Mouse (Mus musculus) limb, embryonic 11.5 days (tissue): ENCODE data around the gene Tet1. TPM values are rescaled to one million over a fixed set of nuclear protein-coding genes. Genes with fewer than 3 reads are reported as not detected.
A peak's percentile ranks its signal among the peaks of the same experiment; 100 is the strongest.

Source experiments
- ATAC-seq: fragments of 200-750 bp; cut with Nextera tagmentation; 2 replicates; pipeline ENCODE4 v1.8.0; 2017; ENCODE audit warnings: low read depth; ENCODE audit not compliant: insufficient number of reproducible peaks, low FRiP score, low TSS enrichment
- DNase-seq: peaks from one replicate; pipeline ENCODE4 v3.0.0-alpha.2; 2015; ENCODE audit warnings: low spot score
- H3K27ac ChIP-seq: fragments of 300-500 bp; sonication (generic); replicated peaks from 2 replicates; pipeline ENCODE4 v1.5.1; 2014; ENCODE audit warnings: low read depth, mild to moderate bottlenecking, low read length
- H3K27me3 ChIP-seq: fragments of 300-500 bp; sonication (generic); 2 replicates; pipeline ENCODE4 v1.6.1; 2014; ENCODE audit warnings: mild to moderate bottlenecking, low read length, mixed read lengths; ENCODE audit not compliant: control insufficient read depth, insufficient read depth
- H3K36me3 ChIP-seq: fragments of 300-500 bp; sonication (generic); 2 replicates; pipeline ENCODE4 v1.6.1; 2014; ENCODE audit warnings: mild to moderate bottlenecking, low read length, moderate library complexity, mixed read lengths; ENCODE audit not compliant: control insufficient read depth, insufficient read depth
- H3K4me1 ChIP-seq: fragments of 300-500 bp; sonication (generic); 2 replicates; pipeline ENCODE4 v1.6.1; 2014; ENCODE audit warnings: low read length, mixed read lengths; ENCODE audit not compliant: control insufficient read depth, insufficient read depth
- H3K4me2 ChIP-seq: fragments of 300-500 bp; sonication (generic); 2 replicates; pipeline ENCODE4 v1.6.1; 2014; ENCODE audit warnings: low read depth, mild to moderate bottlenecking, moderate library complexity; ENCODE audit not compliant: severe bottlenecking
- H3K4me3 ChIP-seq: fragments of 300-500 bp; sonication (generic); 2 replicates; pipeline ENCODE4 v1.5.1; 2014; ENCODE audit warnings: low read depth, low read length
- H3K9ac ChIP-seq: fragments of 300-500 bp; sonication (generic); 2 replicates; pipeline ENCODE4 v1.6.1; 2014; ENCODE audit warnings: mild to moderate bottlenecking, low read length
- H3K9me3 ChIP-seq: fragments of 300-500 bp; sonication (generic); 2 replicates; pipeline ENCODE4 v1.6.1; 2016; ENCODE audit warnings: low read length; ENCODE audit not compliant: control insufficient read depth
- WGBS: fragments of 180-500 bp; shearing (Covaris S2); extraction: QIAGEN DNeasy Blood & Tissue Kit; methylation state at CpG from one replicate; pipeline ENCODE4 v1.1.7; 2014; 5-methylcytosine and 5-hydroxymethylcytosine counted together
- polyA plus RNA-seq: library from polyadenylated mRNA; unstranded; fragments of >200 nt; fragmentation: Nextera tagmentation; extraction: Ambion mirVana; gene quantifications from 2 replicates; pipeline ENCODE4 v1.2.1, GENCODE M21; 2014

Tet1 gene
- polyA plus RNA-seq, 1 experiment from 2014 or later: 34.0 TPM

DNA sequence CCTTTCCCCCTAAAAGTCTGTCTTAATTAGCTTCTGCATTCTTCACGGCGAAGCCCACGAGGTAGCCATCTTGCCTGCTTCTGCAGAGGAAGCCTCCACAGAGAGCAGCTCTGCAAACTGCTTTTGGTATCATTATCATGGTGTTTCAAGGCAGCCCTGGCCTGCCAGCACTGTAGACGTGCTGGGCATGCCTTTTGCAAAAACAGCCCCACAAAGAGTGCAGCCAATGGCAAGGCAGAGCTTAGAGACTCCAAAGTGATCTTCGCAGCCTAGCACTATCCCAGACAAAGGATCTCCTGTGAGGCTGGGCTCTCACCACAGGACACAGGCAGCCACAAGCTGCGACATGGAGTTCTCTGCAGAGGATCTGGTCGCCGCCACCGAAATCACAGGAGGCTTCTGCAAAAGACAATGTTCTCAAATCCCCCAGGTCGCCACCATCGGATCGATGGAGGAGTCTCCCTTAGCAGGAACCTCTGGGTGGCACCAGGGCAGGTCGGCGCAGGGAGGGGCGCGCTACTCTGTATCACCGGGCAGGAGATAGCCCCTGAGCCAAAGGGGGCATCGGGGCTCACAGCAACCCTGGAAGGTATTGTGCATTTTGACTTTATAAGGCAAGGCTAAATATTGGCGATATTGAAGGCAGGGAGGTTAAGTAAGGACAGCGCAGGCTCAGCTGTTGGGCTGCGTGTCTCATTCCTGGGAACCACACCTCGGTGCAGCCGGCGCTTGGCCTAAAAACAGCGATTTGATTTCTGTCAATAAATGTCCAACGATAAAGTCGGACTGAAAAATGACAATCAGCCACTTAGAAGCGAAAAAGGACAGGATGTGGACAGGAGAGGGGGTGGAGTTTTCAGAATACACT lies 43.4 kb downstream of the Tet1 start:
- Histone ChIP-seq H3K36me3 (no peaks in the 10 kb centered on the region; the same call in 1 of the 2 replicates), H3K4me3 (peak overlapping the region; percentile 35), H3K9me3 (no peaks in the 10 kb centered on the region), H3K27me3 (no peaks in the 10 kb centered on the region), H3K27ac (peak overlapping the region; percentile 81), H3K9ac (peak overlapping the region; percentile 68), H3K4me2 (peak overlapping the region; percentile 76), H3K4me1 (no peaks in the 10 kb centered on the region)
- ATAC-seq: peak; percentile 92
- 2% methylated on average over 28 of the region's 28 CpGs for WGBS
- DNase-seq: peak; percentile 85

DNA sequence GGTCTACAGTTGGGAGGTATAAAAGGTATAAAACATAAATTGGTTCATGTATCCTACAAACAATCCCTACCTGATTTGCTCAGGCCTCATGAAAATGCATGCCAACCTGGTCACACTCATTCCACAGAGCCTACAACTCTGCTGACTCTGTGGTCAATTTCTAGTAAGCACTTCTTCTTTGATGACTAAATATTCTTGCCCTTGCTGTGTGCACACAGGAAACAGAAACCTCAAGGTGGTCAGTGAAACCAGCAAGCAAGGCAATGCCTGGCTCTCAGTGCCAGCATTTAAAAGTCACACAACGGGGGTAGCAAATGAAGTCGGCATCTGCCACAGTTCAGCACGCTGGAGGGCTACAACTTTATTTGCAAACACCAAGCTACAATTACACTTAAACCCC lies 45.2 kb downstream of the Tet1 start:
- Histone ChIP-seq H3K27ac (no peak overlapping the region), H3K4me1 (no peaks in the 10 kb centered on the region), H3K36me3 (no peaks in the 10 kb centered on the region; the same call in 1 of the 2 replicates), H3K9ac (no peak overlapping the region), H3K4me2 (no peak overlapping the region; the same call in 1 of the 2 replicates), H3K27me3 (no peaks in the 10 kb centered on the region), H3K9me3 (no peaks in the 10 kb centered on the region), H3K4me3 (no peak overlapping the region)
- ATAC-seq (no peak), DNase-seq (no peak)
- WGBS: 88% methylated on average over 3 of the region's 3 CpGs

DNA sequence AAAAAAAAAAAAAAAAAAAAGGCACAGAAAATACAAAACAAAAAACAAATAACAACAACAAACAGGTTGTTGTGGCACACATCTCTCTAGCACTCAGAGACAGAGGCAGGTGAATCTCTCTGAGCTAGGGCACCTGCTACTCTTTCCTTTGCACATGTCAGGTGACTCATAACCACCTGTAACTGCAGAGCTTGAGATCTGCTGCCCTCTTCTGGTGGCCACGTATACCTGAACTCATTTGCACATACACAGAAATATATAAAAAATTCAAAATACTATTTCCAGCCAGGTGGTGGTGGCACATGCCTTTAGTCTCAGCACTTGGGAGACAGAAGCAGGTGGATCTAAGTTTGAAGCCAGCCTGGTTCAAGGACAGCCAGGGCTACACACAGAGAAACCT lies 46.4 kb downstream of the Tet1 start:
- no peak for ATAC-seq
- H3K9me3 ChIP-seq: no peaks in the 10 kb centered on the region
- no peak overlapping the region for H3K9ac ChIP-seq
- 90% methylated on average over 1 of the region's 1 CpGs for WGBS
- no peaks in the 10 kb centered on the region; the same call in 1 of the 2 replicates for H3K36me3 ChIP-seq
- H3K4me3 ChIP-seq: no peak overlapping the region
- no peak for DNase-seq
- H3K27ac ChIP-seq: no peak overlapping the region
- no peak overlapping the region for H3K4me2 ChIP-seq
- H3K4me1 ChIP-seq: no peaks in the 10 kb centered on the region
- no peaks in the 10 kb centered on the region for H3K27me3 ChIP-seq

DNA sequence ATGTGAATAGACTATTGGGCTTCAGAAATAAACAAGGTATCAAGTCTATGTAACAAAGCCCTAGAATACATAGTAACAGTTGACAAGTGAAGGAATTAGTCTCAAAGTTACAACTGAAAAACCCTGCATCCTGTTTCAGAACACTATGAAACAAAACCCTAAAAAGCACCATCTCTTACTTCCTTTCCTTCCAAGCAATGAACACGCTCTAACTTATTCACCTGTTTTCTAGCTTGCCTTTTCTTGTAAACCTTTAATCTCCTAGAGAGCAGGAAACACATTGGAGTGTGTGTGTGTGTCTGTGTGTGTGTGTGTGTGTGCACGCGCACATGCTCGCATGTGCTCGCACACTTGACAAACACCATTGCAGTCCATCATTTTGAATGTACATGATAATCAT lies 49.8 kb downstream of the Tet1 start:
- Histone ChIP-seq H3K4me2 (no peak overlapping the region), H3K27ac (no peak overlapping the region), H3K27me3 (no peaks in the 10 kb centered on the region), H3K4me1 (peaks cover 2% of the 10 kb centered on the region; the same call in 1 of the 2 replicates), H3K36me3 (no peaks in the 10 kb centered on the region; the same call in 1 of the 2 replicates), H3K9ac (no peak overlapping the region), H3K4me3 (no peak overlapping the region), H3K9me3 (no peaks in the 10 kb centered on the region)
- DNase-seq (no peak), ATAC-seq (no peak)
- 89% methylated on average over 5 of the region's 5 CpGs for WGBS

GRCm38 (mm10) chr10:62856690-62857290 lies 52.0 kb downstream of the Tet1 start:
- 0 out of 2 replicates have a peak overlapping the region, but pooled peaks have one; percentile 26 for H3K27ac ChIP-seq
- WGBS: 61% methylated on average over 10 of the region's 10 CpGs
- H3K9ac ChIP-seq: no peak overlapping the region
- ATAC-seq (peak; percentile 83), DNase-seq (peak; percentile 34)
- H3K36me3 ChIP-seq: no peaks in the 10 kb centered on the region; the same call in 1 of the 2 replicates
- no peak overlapping the region for H3K4me2 ChIP-seq
- H3K4me3 ChIP-seq: no peak overlapping the region
- H3K27me3 ChIP-seq: no peaks in the 10 kb centered on the region
- peaks cover 2% of the 10 kb centered on the region; the same call in 1 of the 2 replicates for H3K4me1 ChIP-seq
- H3K9me3 ChIP-seq: no peaks in the 10 kb centered on the region

- 75% methylated on average over 2 of the region's 2 CpGs for WGBS
- no peak for ATAC-seq
Observed at GRCm38 (mm10) chr10:62854992-62855391, 53.8 kb downstream of the Tet1 start.

DNA sequence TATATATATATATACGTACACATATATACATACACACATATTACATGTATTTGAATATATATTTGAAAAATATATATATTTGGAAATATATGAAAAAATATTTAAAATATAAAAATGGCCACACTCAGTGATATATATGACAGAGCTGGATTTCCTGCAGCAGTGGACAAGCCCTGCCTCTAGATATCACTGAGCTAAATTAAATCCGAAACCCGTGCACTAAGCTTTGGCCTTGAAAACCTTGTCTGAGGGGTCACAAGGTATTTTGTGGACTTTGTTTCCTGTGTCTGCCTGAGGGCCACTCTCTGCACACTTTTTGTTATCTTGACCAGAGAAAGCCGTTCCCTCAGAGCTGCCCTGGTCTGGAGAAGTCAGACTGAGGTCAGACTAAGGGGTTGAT lies 54.2 kb downstream of the Tet1 start:
- Histone ChIP-seq H3K9ac (no peak overlapping the region), H3K4me3 (no peak overlapping the region), H3K4me2 (no peak overlapping the region), H3K4me1 (peaks cover 2% of the 10 kb centered on the region; the same call in 1 of the 2 replicates), H3K27me3 (no peaks in the 10 kb centered on the region), H3K36me3 (no peaks in the 10 kb centered on the region), H3K9me3 (no peaks in the 10 kb centered on the region), H3K27ac (no peak overlapping the region)
- 80% methylated on average over 4 of the region's 4 CpGs for WGBS
- ATAC-seq: no peak
- no peak for DNase-seq

More at GRCm38 (mm10) chr10:62854992-62855391, 53.8 kb downstream of the Tet1 start:
- H3K27me3 ChIP-seq: no peaks in the 10 kb centered on the region
- peaks cover 2% of the 10 kb centered on the region; the same call in 1 of the 2 replicates for H3K4me1 ChIP-seq
- H3K4me2 ChIP-seq: no peak overlapping the region
- H3K9ac ChIP-seq: no peak overlapping the region
- DNase-seq: no peak
- no peak overlapping the region for H3K27ac ChIP-seq
- no peaks in the 10 kb centered on the region for H3K9me3 ChIP-seq
- H3K36me3 ChIP-seq: no peaks in the 10 kb centered on the region; the same call in 1 of the 2 replicates
- H3K4me3 ChIP-seq: no peak overlapping the region

DNA sequence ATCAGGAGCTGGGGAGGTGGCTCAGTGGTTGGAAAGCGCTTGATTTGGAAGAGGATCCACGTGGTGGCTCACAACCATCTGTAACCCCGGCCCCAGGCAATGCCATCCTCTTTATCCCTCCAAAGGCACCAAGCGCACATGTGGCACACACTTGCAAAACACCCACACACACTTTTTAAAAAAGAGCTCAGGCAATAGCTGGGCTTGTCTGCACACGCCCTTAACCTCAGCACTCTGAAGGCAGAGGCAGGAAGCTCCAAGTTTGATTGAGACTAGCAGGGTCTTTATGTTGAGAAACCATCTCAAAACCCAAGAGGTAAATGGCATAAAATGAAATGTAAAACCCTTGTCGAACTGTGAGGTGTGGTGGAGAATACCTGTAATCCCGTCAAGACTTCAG lies 57.2 kb downstream of the Tet1 start:
- no peak for ATAC-seq
- H3K9ac ChIP-seq: no peak overlapping the region
- no peak overlapping the region for H3K27ac ChIP-seq

More for the DNA sequence above, 57.2 kb downstream of the Tet1 start:
- no peak overlapping the region for H3K4me3 ChIP-seq
- 83% methylated on average over 7 of the region's 7 CpGs for WGBS
- no peak for DNase-seq
- no peaks in the 10 kb centered on the region for H3K36me3 ChIP-seq
- no peaks in the 10 kb centered on the region for H3K9me3 ChIP-seq
- H3K27me3 ChIP-seq: no peaks in the 10 kb centered on the region
- no peak overlapping the region for H3K4me2 ChIP-seq
- H3K4me1 ChIP-seq: no peaks in the 10 kb centered on the region
